Mouse (Mus musculus) midbrain, embryonic 10.5 days (tissue): ENCODE measurements around the gene Ftsj1. TPM values are rescaled to one million over a fixed set of nuclear protein-coding genes. Genes with fewer than 3 reads are reported as not detected.

Experiments used
- polyA plus RNA-seq: library from polyadenylated mRNA; unstranded; fragments of >200 nt; fragmentation: Nextera tagmentation; extraction: Ambion mirVana; gene quantifications from 2 replicates; pipeline ENCODE4 v1.2.1, GENCODE M21; 2016

Ftsj1 gene
- polyA plus RNA-seq, 1 experiment from 2014 or later = 44.2 TPM

Other genes with a start within 250 kb of the Ftsj1 start
- gene Glod5, start 233.9 kb downstream of the Ftsj1 start, polyA plus RNA-seq = 0.54 and 0.56 TPM in 2 replicates
- gene Suv39h1, start 177.6 kb downstream of the Ftsj1 start, polyA plus RNA-seq = 95.8 and 99.4 TPM in 2 replicates
- gene Was, start 161.9 kb downstream of the Ftsj1 start, polyA plus RNA-seq = 0.17 and 0.31 TPM in 2 replicates
- gene Wdr13, start 119.5 kb downstream of the Ftsj1 start, polyA plus RNA-seq = 22.8 and 32.2 TPM in 2 replicates
- gene Rbm3, start 106.5 kb downstream of the Ftsj1 start, polyA plus RNA-seq = 397 and 409 TPM in 2 replicates
- gene Tbc1d25, start 76.2 kb downstream of the Ftsj1 start, polyA plus RNA-seq = 8.7 and 11.2 TPM in 2 replicates
- 35.1 TPM in 2 replicates for gene Ebp, start 58.9 kb downstream of the Ftsj1 start, polyA plus RNA-seq
- gene Porcn, start 45.9 kb downstream of the Ftsj1 start, polyA plus RNA-seq = 12.2 and 17.2 TPM in 2 replicates
- gene Slc38a5, start 18.7 kb upstream of the Ftsj1 start, polyA plus RNA-seq = 4.6 and 4.8 TPM in 2 replicates
- not detected in 2 replicates for gene Ssxb10, start 75.0 kb upstream of the Ftsj1 start, polyA plus RNA-seq
- gene Ssxb9, start 114.6 kb upstream of the Ftsj1 start, polyA plus RNA-seq = not detected in 2 replicates
- gene Ssxb1, start 160.9 kb upstream of the Ftsj1 start, polyA plus RNA-seq = not detected in 2 replicates
- not detected in 2 replicates for gene Ssxb2, start 209.3 kb upstream of the Ftsj1 start, polyA plus RNA-seq